ENCODE assay signal across 8 mouse cellular contexts in genomic region chr7:44697191-44697710, GRCm38 (mm10). TPM values are rescaled to one million over a fixed set of nuclear protein-coding genes. Genes with fewer than 3 reads are reported as not detected.
DNase-seq lines count a peak whose midpoint lies in the region; ATAC-seq and TF ChIP-seq lines count a peak whose summit lies in the region.

No protein-coding gene starts in this region.

- H3K9me3 ChIP-seq in ES-E14 (ENCODE audit: control insufficient read depth, insufficient read depth, low read depth, low read length) = no peaks in the 10 kb centered on the region
- H3K9me3 ChIP-seq in forebrain, embryonic 15.5 days = no peaks in the 10 kb centered on the region
- H3K9me3 ChIP-seq in hindbrain, embryonic 11.5 days (ENCODE audit: control insufficient read depth, low read length) = no peaks in the 10 kb centered on the region
- no peaks in the 10 kb centered on the region for H3K9me3 ChIP-seq in stomach, embryonic 16.5 days (replicated peaks; ENCODE audit: control insufficient read depth, low read length)

- H3K4me1 ChIP-seq in ES-E14 (ENCODE audit: control insufficient read depth in 2 of 2, insufficient read depth in 2 of 2, low read length in 2 of 2, poor library complexity in 1 of 2) = peaks cover 7 to 20% of the 10 kb centered on the region in 2 experiments; a peak in 1 of 4 replicates
- peaks cover 12% of the 10 kb centered on the region; the same call in 1 of the 2 replicates for H3K4me1 ChIP-seq in forebrain, embryonic 15.5 days
- no peaks in the 10 kb centered on the region for H3K4me1 ChIP-seq in hindbrain, embryonic 11.5 days (replicated peaks; ENCODE audit: control insufficient read depth, insufficient read depth, low read length)
- H3K4me1 ChIP-seq in lung, adult 2 months (ENCODE audit: control insufficient read depth, insufficient read depth, low read length) = peaks cover 5% of the 10 kb centered on the region; the same call in 1 of the 2 replicates
- peaks cover 9% of the 10 kb centered on the region for H3K4me1 ChIP-seq in stomach, embryonic 16.5 days (ENCODE audit: control insufficient read depth, insufficient read depth, low read length)

- H3K27me3 ChIP-seq in forebrain, embryonic 15.5 days = no peaks in the 10 kb centered on the region
- no peaks in the 10 kb centered on the region for H3K27me3 ChIP-seq in hindbrain, embryonic 11.5 days (ENCODE audit: control insufficient read depth, insufficient read depth, low read length)
- no peaks in the 10 kb centered on the region for H3K27me3 ChIP-seq in stomach, embryonic 16.5 days (ENCODE audit: control insufficient read depth, insufficient read depth, low read length)

- no peaks in the 10 kb centered on the region for H3K36me3 ChIP-seq in ES-E14 (ENCODE audit: control insufficient read depth, insufficient read depth, low read length, poor library complexity, severe bottlenecking)
- H3K36me3 ChIP-seq in forebrain, embryonic 15.5 days = no peaks in the 10 kb centered on the region
- H3K36me3 ChIP-seq in hindbrain, embryonic 11.5 days (ENCODE audit: control insufficient read depth, insufficient read depth, low read length) = no peaks in the 10 kb centered on the region
- H3K36me3 ChIP-seq in stomach, embryonic 16.5 days (ENCODE audit: control insufficient read depth, insufficient read depth, low read length) = no peaks in the 10 kb centered on the region

- H3K4me2 ChIP-seq in forebrain, embryonic 15.5 days (replicated peaks) = 0 out of 2 replicates have a peak overlapping the region, but pooled peaks have one; percentile 10
- no peak overlapping the region for H3K4me2 ChIP-seq in hindbrain, embryonic 11.5 days (replicated peaks; ENCODE audit: low read depth, low read length)
- H3K4me2 ChIP-seq in stomach, embryonic 16.5 days (ENCODE audit: low read depth, low read length) = no peak overlapping the region

- no peak for ATAC-seq in forebrain, embryonic 15.5 days (replicated peaks)
- no peak for ATAC-seq in hindbrain, embryonic 11.5 days (ENCODE audit: low FRiP score)
- peak; percentile 41; the same call in 1 of the 2 replicates for ATAC-seq in stomach, embryonic 16.5 days (ENCODE audit: insufficient read depth, low FRiP score)

- no peak for TF ChIP-seq CTCF in lung, adult 2 months (IDR thresholded peaks at IDR 0.05; ENCODE audit: insufficient read depth, low read length)

- no peak overlapping the region; the same call in 1 of the 2 replicates for H3K27ac ChIP-seq in ES-E14 (ENCODE audit: insufficient read depth, low read depth, low read length, poor library complexity, severe bottlenecking)
- no peak overlapping the region for H3K27ac ChIP-seq in forebrain, embryonic 15.5 days (replicated peaks)
- H3K27ac ChIP-seq in hindbrain, embryonic 11.5 days (ENCODE audit: low read depth, low read length) = no peak overlapping the region
- H3K27ac ChIP-seq in stomach, embryonic 16.5 days (ENCODE audit: low read length) = peak overlapping the region; percentile 48; the same call in 1 of the 2 replicates

- no peak for TF ChIP-seq POLR2A in lung, adult 2 months (IDR thresholded peaks at IDR 0.05; ENCODE audit: borderline replicate concordance, extremely low read depth, low read depth, low read length)

- no peak for DNase-seq in ES-E14 (ENCODE audit: low read depth, low spot score)
- DNase-seq in adrenal gland, postnatal 14 days = peak; percentile 86
- DNase-seq in hindbrain, embryonic 11.5 days (ENCODE audit: low spot score) = peak; percentile 14
- DNase-seq in lung, adult 2 months = peak; percentile 81
- DNase-seq in thymus, postnatal 4 days = no peak
- no peak for DNase-seq in B cell, adult 2 months

- H3K4me3 ChIP-seq in ES-E14 (ENCODE audit: insufficient read depth in 1 of 2, low read depth in 1 of 2, low read length in 2 of 2, poor library complexity in 1 of 2, severe bottlenecking in 1 of 2) = peak overlapping the region; percentile 51 to 57; a peak in 1 of 4 replicates
- no peak overlapping the region for H3K4me3 ChIP-seq in forebrain, embryonic 15.5 days
- H3K4me3 ChIP-seq in hindbrain, embryonic 11.5 days (ENCODE audit: low read depth, low read length) = no peak overlapping the region
- H3K4me3 ChIP-seq in lung, adult 2 months (replicated peaks; ENCODE audit: extremely low read depth, low read depth, low read length) = no peak overlapping the region
- H3K4me3 ChIP-seq in stomach, embryonic 16.5 days (replicated peaks; ENCODE audit: low read length) = no peak overlapping the region

- peak overlapping the region; percentile 67 for H3K9ac ChIP-seq in ES-E14 (ENCODE audit: insufficient read depth, low read depth, low read length, poor library complexity, severe bottlenecking)
- H3K9ac ChIP-seq in forebrain, embryonic 15.5 days (replicated peaks) = no peak overlapping the region
- H3K9ac ChIP-seq in hindbrain, embryonic 11.5 days (ENCODE audit: low read depth, low read length) = no peak overlapping the region
- H3K9ac ChIP-seq in stomach, embryonic 16.5 days (ENCODE audit: low read length) = no peak overlapping the region

- WGBS in forebrain, embryonic 15.5 days = 11% methylated on average over 20 of the region's 20 CpGs
- 19% methylated on average over 20 of the region's 20 CpGs for WGBS in hindbrain, embryonic 11.5 days
- WGBS in lung, adult 2 months = 9% methylated on average over 20 of the region's 20 CpGs
- 8% methylated on average over 20 of the region's 20 CpGs for WGBS in stomach, embryonic 16.5 days

- in situ Hi-C loops in ES-E14 (cut with MboI; ENCODE audit: low sequenced_read_pairs in 2 of 2, unreplicated experiment in 2 of 2) = no loop called here

TF ChIP-seq in ES-E14, 5 proteins besides CTCF, POLR2A, EP300 and RAD21:
- no peak for TF ChIP-seq ZNF384 (IDR thresholded peaks at IDR 0.05; ENCODE audit: low read depth, low read length)
- no peak for TF ChIP-seq MAFK (IDR thresholded peaks at IDR 0.05; ENCODE audit: insufficient read depth, low read depth, low read length)
- TF ChIP-seq CHD2 (IDR thresholded peaks at IDR 0.05; ENCODE audit: low read depth, low read length) = no peak
- TF ChIP-seq HCFC1 (IDR thresholded peaks at IDR 0.05; ENCODE audit: borderline replicate concordance, insufficient read depth, low read length) = no peak
- TF ChIP-seq ZC3H11A (IDR thresholded peaks at IDR 0.05; ENCODE audit: borderline replicate concordance, low read depth, low read length) = no peak

RNA-seq across cellular contexts. Expression of gene Izumo2, which starts 11.3 kb away (rescaled TPM):
- 0.40 and 0.79 TPM in 2 replicates for total RNA-seq in ES-E14 (2012; rRNA removed)
- not detected in 2 replicates for total RNA-seq in adrenal gland, postnatal 14 days (2021)
- not detected in 2 replicates for polyA plus RNA-seq in forebrain, embryonic 15.5 days (2015; fragmentation: Nextera tagmentation; extraction: Ambion mirVana)
- not detected in 2 replicates for polyA plus RNA-seq in hindbrain, embryonic 11.5 days (2014; fragmentation: Nextera tagmentation; extraction: Ambion mirVana)
- polyA plus RNA-seq in lung, adult 2 months (2012; rRNA removed) = not detected in 2 replicates
- not detected in 2 replicates for polyA plus RNA-seq in stomach, embryonic 16.5 days (2015; fragmentation: Nextera tagmentation; extraction: Ambion mirVana)

RNA-seq across cellular contexts. Expression of gene Myh14, which starts 26.6 kb away (rescaled TPM):
- 7.0 and 9.8 TPM in 2 replicates for total RNA-seq in ES-E14 (2012; rRNA removed)
- 3.9 and 5.1 TPM in 2 replicates for total RNA-seq in adrenal gland, postnatal 14 days (2021)
- polyA plus RNA-seq in forebrain, embryonic 15.5 days (2015; fragmentation: Nextera tagmentation; extraction: Ambion mirVana) = 1.3 and 1.5 TPM in 2 replicates
- polyA plus RNA-seq in hindbrain, embryonic 11.5 days (2014; fragmentation: Nextera tagmentation; extraction: Ambion mirVana) = 1.9 and 2.3 TPM in 2 replicates
- 223 and 227 TPM in 2 replicates for polyA plus RNA-seq in lung, adult 2 months (2012; rRNA removed)
- 17.5 and 20.5 TPM in 2 replicates for polyA plus RNA-seq in stomach, embryonic 16.5 days (2015; fragmentation: Nextera tagmentation; extraction: Ambion mirVana)

RNA-seq across cellular contexts. Expression of gene Vrk3, which starts 51.0 kb away (rescaled TPM):
- 17.8 and 23.2 TPM in 2 replicates for total RNA-seq in ES-E14 (2012; rRNA removed)
- total RNA-seq in adrenal gland, postnatal 14 days (2021) = 34.3 and 52.4 TPM in 2 replicates
- polyA plus RNA-seq in forebrain, embryonic 15.5 days (2015; fragmentation: Nextera tagmentation; extraction: Ambion mirVana) = 36.2 and 37.2 TPM in 2 replicates
- polyA plus RNA-seq in hindbrain, embryonic 11.5 days (2014; fragmentation: Nextera tagmentation; extraction: Ambion mirVana) = 32.5 and 36.7 TPM in 2 replicates
- 42.0 and 51.9 TPM in 2 replicates for polyA plus RNA-seq in lung, adult 2 months (2012; rRNA removed)
- polyA plus RNA-seq in stomach, embryonic 16.5 days (2015; fragmentation: Nextera tagmentation; extraction: Ambion mirVana) = 32.1 and 32.8 TPM in 2 replicates

RNA-seq across cellular contexts. Expression of gene Zfp473, which starts 53.6 kb away (rescaled TPM):
- total RNA-seq in ES-E14 (2012; rRNA removed) = 15.1 and 20.3 TPM in 2 replicates
- 0.79 and 1.3 TPM in 2 replicates for total RNA-seq in adrenal gland, postnatal 14 days (2021)
- 1.1 and 1.2 TPM in 2 replicates for polyA plus RNA-seq in forebrain, embryonic 15.5 days (2015; fragmentation: Nextera tagmentation; extraction: Ambion mirVana)
- 3.0 and 3.7 TPM in 2 replicates for polyA plus RNA-seq in hindbrain, embryonic 11.5 days (2014; fragmentation: Nextera tagmentation; extraction: Ambion mirVana)
- polyA plus RNA-seq in lung, adult 2 months (2012; rRNA removed) = 0.15 and 0.18 TPM in 2 replicates
- 1.8 and 2.3 TPM in 2 replicates for polyA plus RNA-seq in stomach, embryonic 16.5 days (2015; fragmentation: Nextera tagmentation; extraction: Ambion mirVana)

Comparison
In these comparisons a context has a peak if more than half of its experiments do, and no peak if none do; other contexts are left out.
1. DNase-seq: peak in adrenal gland, postnatal 14 days (single experiment), hindbrain, embryonic 11.5 days (single experiment) and lung, adult 2 months (single experiment); none in ES-E14 (single experiment), thymus, postnatal 4 days (single experiment) and B cell, adult 2 months (0 of 2).
2. H3K4me3 ChIP-seq: peak in ES-E14 (2 of 2); none in forebrain, embryonic 15.5 days (single experiment), hindbrain, embryonic 11.5 days (single experiment), lung, adult 2 months (single experiment) and stomach, embryonic 16.5 days (single experiment).
3. RNA of gene Myh14, which starts 26.6 kb away (polyA plus RNA-seq): 223 to 227 TPM in lung, adult 2 months; 17.5 to 20.5 TPM in stomach, embryonic 16.5 days, 1.9 to 2.3 TPM in hindbrain, embryonic 11.5 days and 1.3 to 1.5 TPM in forebrain, embryonic 15.5 days; every median in the first group is over 10 times any median in the second.